Mouse (Mus musculus) gastrocnemius, postnatal 36 days (tissue): ENCODE measurements at regions not wholly inside any gene's neighbourhood (a gene's known extent, or its start where the extent isn't known, plus 50 kb on each side); places are given as distances from the start of the nearest gene placed in this dataset.

Experiments used
- DNase-seq, 2 experiments: peaks; one replicate each; pipeline ENCODE4 v3.0.0; 2022
- intact Hi-C: fragments of 180-260 bp; cut with DNase I; formaldehyde crosslinking; loops from one replicate; pipeline ENCODE4 v1.15.1; 2025

DNA sequence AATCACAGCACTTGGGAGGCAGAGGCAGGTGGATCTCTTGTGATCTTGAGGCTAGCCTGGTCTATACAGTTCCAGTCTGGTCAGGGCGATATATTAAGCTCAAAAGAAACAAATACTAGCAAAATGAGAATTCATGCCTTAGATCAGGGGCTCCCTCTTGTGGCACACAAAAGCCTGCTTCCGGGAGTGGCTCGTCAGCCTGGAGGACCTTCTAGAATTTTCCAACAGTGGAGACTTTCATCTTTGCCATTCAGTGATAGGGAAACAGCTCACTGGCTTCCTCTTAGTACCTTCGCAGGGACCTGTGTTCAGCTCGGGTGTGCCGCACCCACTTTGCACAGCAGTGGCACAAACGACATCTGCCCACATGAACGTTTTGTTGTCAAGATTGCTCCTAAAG is 217.5 kb upstream of the Klf14 start:
- intact Hi-C loops, result loop anchor here (5.0 kb wide), 1 partner anchor 99 kb away; no protein-coding TSS in a partner anchor
- DNase-seq, result no peak

DNA sequence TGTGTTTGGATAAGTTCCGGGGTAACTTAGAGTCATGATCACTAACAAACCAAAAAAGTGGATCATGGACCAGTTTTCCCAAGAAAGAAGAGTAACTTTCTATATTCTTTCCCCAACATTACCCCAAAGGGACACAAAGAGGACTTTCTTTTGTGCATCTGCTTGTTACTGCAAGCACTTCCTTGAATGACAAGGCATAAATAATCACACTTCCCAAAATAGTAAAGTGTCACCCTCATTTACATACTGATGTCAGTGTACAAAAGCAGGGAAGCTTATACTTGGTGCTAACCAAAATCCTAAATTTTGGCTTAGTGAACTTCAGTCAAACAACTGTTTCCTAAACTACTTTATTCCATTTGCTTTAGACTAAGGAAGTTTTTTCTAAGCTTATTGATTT is 218.0 kb upstream of the Klf14 start:
- DNase-seq, result no peak
- intact Hi-C loops, result loop anchor here (5.0 kb wide), 1 partner anchor 100 kb away; no protein-coding TSS in a partner anchor

DNA sequence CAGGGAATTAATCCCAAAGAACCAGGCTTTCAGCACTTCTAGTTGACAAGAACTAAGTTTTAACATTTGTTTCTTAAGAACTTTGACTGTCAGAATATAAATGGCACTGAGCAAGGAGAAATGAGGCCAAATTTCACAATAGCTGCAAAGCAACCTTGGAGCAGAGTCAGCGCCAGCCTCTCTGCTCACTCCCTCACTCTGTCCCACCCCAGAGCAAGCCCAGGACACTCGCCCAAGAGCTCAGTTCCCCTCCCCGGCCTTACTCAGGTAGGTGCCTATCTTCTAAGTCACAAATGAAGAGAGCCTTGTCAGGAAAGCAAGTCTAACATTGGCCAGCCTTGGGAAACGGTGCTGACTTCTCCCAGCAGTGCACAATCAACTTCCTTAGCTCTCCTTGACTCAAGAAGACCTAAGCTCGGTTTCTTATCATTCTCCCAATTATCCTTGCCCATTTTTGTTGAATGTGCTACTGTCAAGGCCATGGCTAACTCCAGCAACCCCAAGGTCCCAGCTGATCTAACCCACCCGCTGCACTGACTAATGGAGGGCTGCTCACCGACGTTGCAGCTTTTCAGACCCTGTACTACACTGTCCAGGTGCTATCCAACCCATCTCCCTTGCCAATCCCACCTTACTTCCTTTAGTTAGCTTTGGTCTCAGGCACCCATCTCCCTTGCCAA is 219.5 kb upstream of the Klf14 start:
- DNase-seq, result no peak
- intact Hi-C loops, result loop anchor here (5.0 kb wide), 1 partner anchor 101 kb away; no protein-coding TSS in a partner anchor

DNA sequence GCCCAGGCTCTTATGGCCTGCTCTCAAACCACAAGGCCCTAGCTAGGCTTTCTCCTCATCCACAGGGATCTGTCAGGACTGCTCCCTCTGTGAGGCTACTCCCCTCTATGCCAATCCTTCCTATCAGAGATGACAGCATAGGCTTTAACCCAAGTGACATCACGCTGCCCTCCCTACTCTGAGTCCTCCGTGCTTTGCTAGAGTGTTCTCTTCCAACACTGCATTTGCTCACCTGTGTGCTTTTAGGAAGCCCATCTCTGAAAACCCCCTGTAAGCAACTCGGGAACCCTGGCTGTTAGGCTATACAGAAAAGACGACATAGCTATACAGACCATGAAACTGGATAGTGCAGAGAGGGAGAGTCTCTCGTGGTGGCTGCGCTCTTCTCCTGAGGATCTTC is 216.3 kb upstream of the Mkln1 start:
- intact Hi-C loops, result no loop called here
- DNase-seq, result no peak

DNA sequence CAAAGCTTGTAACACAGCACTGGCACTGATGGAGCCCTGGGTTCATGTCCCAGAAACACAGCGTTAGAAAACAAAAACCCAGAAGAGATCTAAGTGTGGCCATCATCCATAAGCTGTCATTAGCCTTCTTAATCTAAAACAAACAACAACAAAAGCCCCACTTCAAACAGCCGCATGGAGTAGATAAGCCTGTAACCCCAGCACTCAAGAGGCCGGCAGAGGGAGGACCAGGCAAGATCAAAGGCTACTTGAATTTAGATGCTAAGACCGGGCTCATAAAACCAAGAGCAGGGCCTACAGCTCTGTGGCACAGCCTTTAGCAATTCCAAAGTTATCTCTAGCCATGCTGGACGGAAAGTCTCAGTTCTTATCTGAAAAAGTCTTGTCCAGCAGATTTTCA is 215.4 kb upstream of the Mkln1 start:
- intact Hi-C loops, result no loop called here
- no peak for DNase-seq

- no peak for DNase-seq
- intact Hi-C loops, result no loop called here
Observed at GRCm38 (mm10) chr6:31184554-31184953, 214.0 kb upstream of the Mkln1 start.

GRCm38 (mm10) chr6:31185151-31185550 is 213.4 kb upstream of the Mkln1 start:
- intact Hi-C loops, result no loop called here

GRCm38 (mm10) chr6:31188066-31188465 is 210.5 kb upstream of the Mkln1 start:
- intact Hi-C loops, result no loop called here
- DNase-seq, result no peak

More at GRCm38 (mm10) chr6:31185151-31185550, 213.4 kb upstream of the Mkln1 start:
- no peak for DNase-seq

DNA sequence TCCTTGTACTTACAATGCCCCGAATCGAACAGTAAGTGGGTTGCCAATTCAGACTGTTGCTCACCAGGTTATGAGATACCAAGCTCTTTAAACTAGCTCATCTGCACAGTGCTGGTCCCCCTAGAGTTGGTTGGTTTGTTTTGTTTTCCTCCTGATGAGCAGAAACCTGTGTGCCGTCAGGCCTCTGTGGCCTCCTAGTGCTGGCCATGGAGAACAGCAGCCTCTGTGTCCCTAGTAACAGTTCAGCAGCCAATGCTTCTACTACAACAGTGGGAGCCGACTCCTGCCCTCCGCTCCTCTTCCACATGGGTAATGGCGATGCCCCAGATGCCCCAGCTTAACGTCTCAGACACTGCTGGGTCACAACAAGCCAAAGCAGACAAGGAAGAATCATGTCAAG is 209.5 kb upstream of the Mkln1 start:
- intact Hi-C loops, result no loop called here
- no peak for DNase-seq

DNA sequence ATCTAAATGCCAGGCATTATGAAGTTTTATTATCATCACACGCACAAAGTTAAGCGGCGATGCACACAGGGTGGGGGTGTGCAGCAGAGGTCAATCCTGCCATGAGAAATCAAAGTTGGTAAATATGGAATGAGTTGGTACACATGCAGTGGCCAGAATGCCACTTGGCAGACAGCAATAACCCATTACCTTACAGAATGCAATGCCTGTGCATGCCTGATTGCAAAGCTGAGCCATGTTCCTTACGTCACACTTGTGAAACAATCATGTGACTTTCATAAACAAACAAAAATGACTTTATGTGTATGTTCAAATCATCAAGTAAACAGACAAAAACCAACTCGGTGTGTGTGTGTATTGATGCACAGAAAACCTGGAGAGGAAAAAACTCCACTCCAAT is 208.5 kb upstream of the Mkln1 start:
- no peak for DNase-seq
- intact Hi-C loops, result no loop called here

- intact Hi-C loops, result no loop called here
- no peak for DNase-seq
Observed at GRCm38 (mm10) chr6:31190628-31191373, 207.7 kb upstream of the Mkln1 start.

DNA sequence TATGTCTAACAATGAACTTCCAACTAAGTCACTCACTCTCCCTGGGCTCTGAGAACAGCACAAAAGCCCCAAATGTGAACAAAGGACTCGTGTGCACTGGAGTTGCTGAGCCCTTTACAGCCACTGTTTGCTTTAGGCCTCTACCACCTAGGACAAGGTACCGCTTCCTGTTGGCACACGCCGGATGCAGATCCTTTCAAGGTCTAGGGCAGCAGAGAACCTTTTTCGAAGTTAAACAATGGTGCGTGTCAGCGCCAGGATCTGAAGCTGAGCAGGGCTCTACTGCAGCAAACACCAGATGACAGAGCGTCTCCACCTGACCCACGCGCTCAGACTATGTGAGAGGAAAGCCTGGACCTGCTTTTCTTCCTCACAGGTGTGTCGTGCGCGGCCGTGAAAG is 207.0 kb upstream of the Mkln1 start:
- intact Hi-C loops, result no loop called here
- DNase-seq, result no peak

GRCm38 (mm10) chr6:31192197-31192596 is 206.3 kb upstream of the Mkln1 start:
- intact Hi-C loops, result no loop called here
- no peak for DNase-seq

DNA sequence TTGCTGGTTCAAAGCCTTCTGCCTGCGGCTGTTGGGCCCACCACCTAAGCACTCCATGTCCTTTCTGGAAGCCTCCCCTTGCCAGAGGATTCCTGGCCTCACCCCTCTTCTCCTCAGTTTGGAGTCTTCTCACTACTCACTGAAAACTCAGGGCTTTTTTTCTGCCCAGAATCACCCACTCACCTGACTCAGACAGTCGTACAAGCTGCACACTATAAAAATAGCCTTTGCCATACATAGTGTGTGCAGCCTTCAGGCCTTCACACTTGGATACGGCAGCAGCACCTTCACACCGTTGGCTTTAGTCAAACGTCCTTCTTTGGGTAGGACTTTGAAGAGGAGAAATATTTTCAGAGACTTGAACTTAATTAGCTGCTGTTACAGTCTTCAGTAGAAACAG is 205.3 kb upstream of the Mkln1 start:
- intact Hi-C loops, result no loop called here
- DNase-seq, result no peak

DNA sequence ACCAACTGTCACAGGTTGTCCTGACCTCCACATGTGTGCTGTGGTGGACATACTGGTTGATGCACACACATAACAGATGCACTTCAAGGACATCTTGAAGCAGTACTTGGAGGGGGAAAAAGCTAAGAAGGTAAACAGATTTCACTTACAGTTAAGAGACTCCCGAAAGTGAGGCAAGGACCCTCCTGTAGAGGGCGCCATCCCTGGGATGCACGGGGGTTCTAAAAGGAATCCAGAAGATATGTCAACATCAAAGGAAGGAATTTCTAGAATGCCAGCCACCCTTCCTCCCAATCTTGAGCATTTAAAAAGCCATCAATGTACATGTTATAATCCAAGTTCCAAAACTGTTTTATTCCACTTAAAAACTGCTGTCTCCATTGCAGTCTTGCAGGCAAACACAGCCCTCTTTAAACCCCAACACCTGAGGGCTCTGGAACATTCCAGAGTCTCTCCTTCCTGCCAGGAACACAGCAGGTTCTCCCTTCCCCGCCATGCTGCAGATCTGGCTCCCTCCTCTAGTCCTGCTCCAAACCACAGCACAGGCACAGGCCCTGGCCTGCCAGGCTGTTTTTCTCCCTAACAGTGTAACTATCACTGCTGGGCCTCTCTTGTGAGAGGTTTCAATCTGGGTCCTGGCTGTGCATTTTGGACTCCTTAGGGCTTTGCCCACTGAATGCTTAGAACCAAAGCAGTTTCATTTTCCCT is 200.8 kb upstream of the Mkln1 start:
- no peak for DNase-seq

DNA sequence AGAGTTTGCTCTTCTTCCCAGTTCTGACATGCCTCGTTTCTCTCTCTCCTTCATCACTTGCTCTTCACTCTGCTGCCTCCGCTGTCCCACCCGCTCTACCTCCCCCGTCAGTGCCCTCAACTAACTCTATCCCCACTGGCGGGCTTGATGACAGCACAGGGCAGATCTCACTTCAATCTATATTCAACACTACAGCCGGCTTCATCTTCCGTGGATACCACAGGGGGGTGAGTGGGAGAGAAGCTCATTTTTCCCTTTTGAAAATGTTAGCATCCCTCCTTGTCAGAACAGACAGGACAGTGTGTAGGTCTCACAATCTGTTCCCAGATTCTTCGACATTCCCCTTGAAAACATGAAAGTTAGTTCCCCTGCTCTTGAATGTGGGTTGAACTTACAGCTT is 200.2 kb upstream of the Mkln1 start:
- DNase-seq, result no peak
- intact Hi-C loops, result loop anchor here (5.0 kb wide), 1 partner anchor 249 kb away; no protein-coding TSS in a partner anchor

More for the DNA sequence above, 200.8 kb upstream of the Mkln1 start:
- intact Hi-C loops, result loop anchor here (5.0 kb wide), 1 partner anchor 250 kb away; no protein-coding TSS in a partner anchor

DNA sequence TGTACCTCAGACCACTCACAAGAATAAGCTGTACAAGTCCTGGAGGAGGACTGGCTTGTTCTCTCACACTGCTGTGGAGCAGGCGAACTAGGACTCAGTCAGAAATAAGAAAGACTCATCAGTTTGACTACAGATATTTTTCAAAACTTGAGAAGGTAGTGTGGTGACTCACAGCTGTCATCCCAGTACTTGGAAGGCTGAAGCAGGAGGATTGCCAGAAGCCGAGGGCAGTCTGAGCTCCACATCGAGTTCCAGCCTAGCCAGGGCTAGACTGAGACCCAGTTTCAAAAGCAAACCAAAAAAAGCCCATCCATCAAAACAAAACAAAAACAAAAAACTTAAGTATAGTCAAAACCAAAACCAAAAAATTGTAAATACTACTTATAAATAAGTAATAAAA is 197.8 kb upstream of the Mkln1 start:
- DNase-seq, result no peak
- intact Hi-C loops, result no loop called here

DNA sequence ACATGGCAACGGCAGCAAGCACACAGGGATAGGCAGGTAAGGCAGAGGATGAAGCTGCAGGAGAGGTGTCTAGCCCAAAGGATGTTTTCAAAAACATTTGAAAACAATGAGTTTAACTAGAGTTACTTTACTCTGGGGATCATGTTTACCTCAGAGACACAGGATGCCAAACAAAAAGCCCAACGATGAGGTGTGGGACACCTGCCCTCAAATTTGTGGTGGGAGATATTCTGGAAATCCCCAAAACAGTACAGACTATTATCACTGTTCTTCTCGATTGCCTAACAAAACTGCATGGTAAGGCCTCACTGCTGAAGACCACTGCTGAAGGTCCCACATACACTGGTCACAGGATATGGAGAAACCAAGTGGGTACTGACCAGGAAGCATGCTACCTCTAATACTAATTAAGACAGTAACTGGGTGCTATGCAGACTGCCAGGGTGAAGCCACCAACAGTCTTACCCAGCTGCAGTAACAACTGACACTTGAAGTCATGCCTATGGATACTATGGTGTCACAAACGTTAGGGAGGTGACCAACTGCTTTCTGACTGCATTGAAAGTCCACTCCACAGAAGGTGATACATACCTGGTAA is 197.1 kb upstream of the Mkln1 start:
- DNase-seq, result no peak
- intact Hi-C loops, result no loop called here

GRCm38 (mm10) chr6:31202594-31202993 is 195.9 kb upstream of the Mkln1 start:
- intact Hi-C loops, result no loop called here
- no peak for DNase-seq

GRCm38 (mm10) chr6:31204434-31204833 is 194.1 kb upstream of the Mkln1 start:
- intact Hi-C loops, result no loop called here
- no peak for DNase-seq

DNA sequence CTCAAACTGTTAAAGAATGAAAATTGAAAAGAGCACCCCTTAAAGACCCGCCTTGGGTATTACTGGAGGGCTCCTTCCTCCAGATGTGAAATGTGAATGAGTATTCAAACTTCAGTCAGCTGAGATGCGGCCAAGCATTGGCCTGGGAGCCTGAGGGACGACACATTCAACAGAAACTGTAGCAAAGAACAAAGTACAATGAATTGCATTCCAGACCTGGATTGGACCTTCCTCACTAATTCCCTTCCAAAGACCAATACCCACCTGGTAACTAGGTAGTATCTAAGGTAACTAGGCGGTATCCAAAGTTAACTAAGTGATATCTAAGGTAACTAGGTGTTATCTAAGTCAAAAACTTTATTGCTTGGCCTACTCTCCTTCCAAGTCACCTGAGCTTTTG is 193.7 kb upstream of the Mkln1 start:
- intact Hi-C loops, result no loop called here
- no peak for DNase-seq
